Mouse (Mus musculus) myocyte (in vitro differentiated cells): ENCODE measurements around the gene Susd3. TPM values are rescaled to one million over a fixed set of nuclear protein-coding genes. Genes with fewer than 3 reads are reported as not detected.

Experiments used
- H3K27me3 ChIP-seq: one replicate; pipeline ENCODE4 v1.6.1; 2011; ENCODE audit not compliant: control insufficient read depth, insufficient read depth, insufficient read length
- H3K36me3 ChIP-seq: one replicate; pipeline ENCODE4 v1.6.1; 2011; ENCODE audit not compliant: control insufficient read depth, insufficient read depth
- H3K4me2 ChIP-seq: one replicate; pipeline ENCODE4 v1.6.1; 2011; ENCODE audit warnings: low read depth, control low read depth
- H3K4me3 ChIP-seq: one replicate; pipeline ENCODE4 v1.5.1; 2011; ENCODE audit warnings: mild to moderate bottlenecking, control low read depth, moderate library complexity
- H3K79me2 ChIP-seq: one replicate; pipeline ENCODE4 v1.6.1; 2011; ENCODE audit not compliant: control insufficient read depth, insufficient read depth
- H3ac ChIP-seq: one replicate; pipeline ENCODE4 v1.6.1; 2011; ENCODE audit not compliant: control insufficient read depth, insufficient read length
- CEBPB ChIP-seq: IDR thresholded peaks from 2 replicates; pipeline ENCODE4 v1.6.1; 2011; ENCODE audit warnings: mild to moderate bottlenecking, moderate library complexity; ENCODE audit not compliant: poor library complexity, insufficient read depth, severe bottlenecking
- E2F4 ChIP-seq: IDR thresholded peaks from one replicate; pipeline ENCODE4 v1.6.1; 2011; ENCODE audit warnings: mild to moderate bottlenecking, control low read depth, moderate library complexity; ENCODE audit not compliant: insufficient read depth
- MAX ChIP-seq: IDR thresholded peaks from one replicate; pipeline ENCODE4 v1.6.1; 2011; ENCODE audit warnings: low read depth, mild to moderate bottlenecking, control low read depth
- MYOD1 ChIP-seq, 3 experiments: IDR thresholded peaks; one replicate each; pipeline ENCODE4 v1.6.1; 2011; ENCODE audit warnings: control low read depth in 2 of 3, low read depth in 2 of 3, mild to moderate bottlenecking in 2 of 3, moderate library complexity in 1 of 3; ENCODE audit not compliant: insufficient read length in 2 of 3, control insufficient read depth in 1 of 3
- MYOG ChIP-seq, 3 experiments: IDR thresholded peaks; one replicate each; pipeline ENCODE4 v1.6.1; 2011; ENCODE audit warnings: control low read depth in 2 of 3, low read depth in 2 of 3, mild to moderate bottlenecking in 2 of 3; ENCODE audit not compliant: insufficient read length in 2 of 3, control insufficient read depth in 1 of 3, insufficient read depth in 1 of 3
- POLR2A ChIP-seq: IDR thresholded peaks from one replicate; pipeline ENCODE4 v1.6.1; 2011; ENCODE audit warnings: low read depth, mild to moderate bottlenecking, control low read depth, moderate library complexity; ENCODE audit not compliant: insufficient read length
- POLR2AphosphoS2 ChIP-seq: IDR thresholded peaks from one replicate; pipeline ENCODE4 v1.6.1; 2011; ENCODE audit warnings: low read depth, control low read depth; ENCODE audit not compliant: insufficient read length
- REST ChIP-seq: IDR thresholded peaks from one replicate; pipeline ENCODE4 v1.6.1; 2011; ENCODE audit warnings: mild to moderate bottlenecking, control low read depth, moderate library complexity; ENCODE audit not compliant: insufficient read depth, insufficient read length
- SRF ChIP-seq: IDR thresholded peaks from one replicate; pipeline ENCODE4 v1.6.1; 2011; ENCODE audit warnings: low read depth; ENCODE audit not compliant: control insufficient read depth, insufficient read length
- TCF12 ChIP-seq: IDR thresholded peaks from one replicate; pipeline ENCODE4 v1.6.1; 2011; ENCODE audit warnings: mild to moderate bottlenecking, control low read depth; ENCODE audit not compliant: poor library complexity, insufficient read depth, severe bottlenecking
- TCF3 ChIP-seq: IDR thresholded peaks from one replicate; pipeline ENCODE4 v1.6.1; 2011; ENCODE audit warnings: low read depth, control low read depth; ENCODE audit not compliant: insufficient read length
- USF1 ChIP-seq: IDR thresholded peaks from one replicate; pipeline ENCODE4 v1.6.1; 2011; ENCODE audit warnings: low read depth, mild to moderate bottlenecking, control low read depth, moderate library complexity
- polyA plus RNA-seq: library from polyadenylated mRNA; unstranded; fragments of >200 nt; fragmentation: generic; extraction: Trizol; gene quantifications from one replicate; pipeline ENCODE4 v1.2.1, GENCODE M21; 2012; ENCODE audit warnings: missing spikeins

Susd3 gene
- polyA plus RNA-seq, 1 experiment: 2.2 TPM

GRCm38 (mm10) chr13:49191673-49192035, 56.9 kb downstream of the Susd3 start:
- Histone ChIP-seq H3ac (no peak overlapping the region), H3K79me2 (no peaks in the 10 kb centered on the region), H3K4me3 (no peak overlapping the region), H3K4me2 (peak overlapping the region; percentile 77), H3K27me3 (no peaks in the 10 kb centered on the region), H3K36me3 (peaks cover 6% of the 10 kb centered on the region)
- TF ChIP-seq MAX (no peak), TCF3 (no peak), E2F4 (no peak), POLR2A (no peak), REST (no peak), CEBPB (no peak), MYOD1 (IDR thresholded peaks at IDR 0.05; ENCODE audit: control insufficient read depth in 1 of 3, insufficient read length in 2 of 3, low read depth in 2 of 3) (no peak), SRF (no peak), MYOG (IDR thresholded peaks at IDR 0.05; ENCODE audit: control insufficient read depth in 1 of 3, insufficient read depth in 1 of 3, insufficient read length in 2 of 3, low read depth in 2 of 3) (no peak), POLR2AphosphoS2 (no peak), USF1 (no peak), TCF12 (no peak)

GRCm38 (mm10) chr13:49190876-49191672, 57.4 kb downstream of the Susd3 start:
- Histone ChIP-seq H3K4me3 (no peak overlapping the region), H3K79me2 (no peaks in the 10 kb centered on the region), H3K4me2 (peak overlapping the region; percentile 77), H3ac (no peak overlapping the region), H3K36me3 (no peaks in the 10 kb centered on the region), H3K27me3 (no peaks in the 10 kb centered on the region)
- no peak for TF ChIP-seq TCF3
- peak in 1 of 3 experiments; percentile 19 for TF ChIP-seq MYOD1 (IDR thresholded peaks at IDR 0.05; ENCODE audit: control insufficient read depth in 1 of 3, insufficient read length in 2 of 3, low read depth in 2 of 3)
- no peak for TF ChIP-seq E2F4

GRCm38 (mm10) chr13:49189970-49190870, 58.3 kb downstream of the Susd3 start:
- Histone ChIP-seq H3K4me2 (peak overlapping the region; percentile 77), H3K36me3 (no peaks in the 10 kb centered on the region), H3K79me2 (no peaks in the 10 kb centered on the region), H3ac (no peak overlapping the region), H3K27me3 (no peaks in the 10 kb centered on the region), H3K4me3 (no peak overlapping the region)
- no peak for TF ChIP-seq USF1
- TF ChIP-seq MYOG (IDR thresholded peaks at IDR 0.05; ENCODE audit: control insufficient read depth in 1 of 3, insufficient read depth in 1 of 3, insufficient read length in 2 of 3, low read depth in 2 of 3): peak in 1 of 3 experiments; percentile 50
- no peak for TF ChIP-seq TCF12
- no peak for TF ChIP-seq MAX
- peak; percentile 12 for TF ChIP-seq POLR2AphosphoS2
- TF ChIP-seq E2F4: no peak
- no peak for TF ChIP-seq TCF3
- peak in 1 of 3 experiments; percentile 67 for TF ChIP-seq MYOD1 (IDR thresholded peaks at IDR 0.05; ENCODE audit: control insufficient read depth in 1 of 3, insufficient read length in 2 of 3, low read depth in 2 of 3)

- no peak overlapping the region for H3ac ChIP-seq
- no peaks in the 10 kb centered on the region for H3K79me2 ChIP-seq
- H3K27me3 ChIP-seq: no peaks in the 10 kb centered on the region
- peak overlapping the region; percentile 77 for H3K4me2 ChIP-seq
- H3K36me3 ChIP-seq: no peaks in the 10 kb centered on the region
- TF ChIP-seq REST (no peak), MYOG (IDR thresholded peaks at IDR 0.05; ENCODE audit: control insufficient read depth in 1 of 3, insufficient read depth in 1 of 3, insufficient read length in 2 of 3, low read depth in 2 of 3) (no peak), E2F4 (no peak), CEBPB (no peak), TCF3 (no peak), USF1 (no peak), POLR2A (no peak)
- H3K4me3 ChIP-seq: peak overlapping the region; percentile 36
Observed at GRCm38 (mm10) chr13:49188966-49189360, 59.5 kb downstream of the Susd3 start.
